Mouse (Mus musculus) E14TG2a.4 (cell line): Measurements from ENCODE around the gene Defb48.

Source experiments
- H3K27me3 ChIP-seq: 2 replicates; pipeline ENCODE4 v1.6.1; 2014; ENCODE audit warnings: low read length, control low read depth; ENCODE audit not compliant: insufficient read depth
- H3K36me3 ChIP-seq: 2 replicates; pipeline ENCODE4 v1.6.1; 2014; ENCODE audit warnings: low read length, control low read depth; ENCODE audit not compliant: insufficient read depth
- H3K4me1 ChIP-seq: replicated peaks from 2 replicates; pipeline ENCODE4 v1.6.1; 2014; ENCODE audit warnings: low read depth, low read length, control low read depth
- H3K4me3 ChIP-seq: replicated peaks from 2 replicates; pipeline ENCODE4 v1.5.1; 2014; ENCODE audit warnings: mild to moderate bottlenecking, low read length
- H3K9me3 ChIP-seq: 2 replicates; pipeline ENCODE4 v1.6.1; 2014; ENCODE audit warnings: low read length, control low read depth
- CTCF ChIP-seq: conservative IDR thresholded peaks from 2 replicates; pipeline ENCODE4 v1.5.1; 2014; ENCODE audit warnings: low read length
- NANOG ChIP-seq: IDR thresholded peaks from 2 replicates; pipeline ENCODE4 v1.6.1; 2014; ENCODE audit warnings: borderline replicate concordance, low read length, mixed read lengths
- POU5F1 ChIP-seq: IDR thresholded peaks from 2 replicates; pipeline ENCODE4 v1.6.1; 2014; ENCODE audit warnings: low read length, borderline replicate concordance

Gene Defb48

DNA sequence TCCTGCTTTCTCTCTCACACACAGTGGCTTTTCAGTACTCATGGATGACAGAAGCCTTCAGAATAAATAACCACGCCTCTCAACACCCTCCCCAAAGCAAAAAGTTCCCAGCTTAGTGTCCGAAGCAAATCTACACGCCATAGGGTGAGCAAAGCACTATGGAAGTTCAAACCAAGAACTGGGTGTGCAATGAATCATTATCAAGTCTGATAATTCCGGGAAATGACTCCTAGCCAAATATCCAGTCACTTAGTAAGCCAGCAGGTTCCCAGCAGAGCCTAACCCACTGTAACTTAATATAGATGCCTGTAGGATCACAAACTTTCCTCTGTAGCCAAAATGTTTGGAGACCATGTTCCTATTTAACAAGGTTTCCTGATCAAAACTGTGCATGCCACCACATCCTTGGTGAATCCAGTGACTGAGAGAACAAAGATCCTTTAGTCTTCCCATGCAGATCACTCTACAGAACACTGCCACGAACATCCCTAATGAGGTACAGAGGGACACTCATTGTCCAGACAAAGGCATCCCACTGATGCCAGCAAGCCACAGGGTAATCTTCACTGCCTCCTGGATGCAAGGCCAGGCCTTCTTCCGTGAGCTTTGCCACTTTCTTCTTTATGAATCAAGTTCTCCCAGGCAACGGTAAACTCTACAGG, 7.7 kb upstream of the Defb48 start:
- Histone ChIP-seq H3K9me3 (no peaks in the 10 kb centered on the region), H3K4me3 (no peak overlapping the region), H3K36me3 (no peaks in the 10 kb centered on the region), H3K4me1 (no peaks in the 10 kb centered on the region), H3K27me3 (no peaks in the 10 kb centered on the region)
- TF ChIP-seq NANOG (no peak), POU5F1 (no peak), CTCF (no peak)

DNA sequence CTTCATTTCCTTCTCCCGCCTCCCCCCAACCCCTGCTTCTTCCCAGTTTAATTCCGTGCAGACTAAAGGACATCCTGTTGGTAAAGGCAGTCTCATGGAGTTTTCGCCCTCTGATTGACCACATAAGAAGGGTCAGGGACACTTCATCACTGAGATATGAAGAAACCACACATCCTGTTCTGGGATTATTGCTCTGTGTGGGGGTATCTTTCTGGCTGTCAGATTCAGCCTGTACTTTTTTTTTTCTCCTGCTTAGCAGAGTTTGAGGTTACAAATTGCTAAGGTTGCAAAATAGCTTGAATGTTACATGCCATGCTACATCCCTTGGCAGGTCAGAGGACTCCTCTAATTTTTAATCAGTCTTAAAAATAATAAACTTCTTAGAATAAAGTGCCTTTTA, 7.0 kb upstream of the Defb48 start:
- no peaks in the 10 kb centered on the region for H3K4me1 ChIP-seq
- H3K9me3 ChIP-seq, result no peaks in the 10 kb centered on the region
- H3K36me3 ChIP-seq, result no peaks in the 10 kb centered on the region
- no peaks in the 10 kb centered on the region for H3K27me3 ChIP-seq
- TF ChIP-seq NANOG, result no peak
- TF ChIP-seq POU5F1, result no peak
- no peak for TF ChIP-seq CTCF
- no peak overlapping the region for H3K4me3 ChIP-seq

DNA sequence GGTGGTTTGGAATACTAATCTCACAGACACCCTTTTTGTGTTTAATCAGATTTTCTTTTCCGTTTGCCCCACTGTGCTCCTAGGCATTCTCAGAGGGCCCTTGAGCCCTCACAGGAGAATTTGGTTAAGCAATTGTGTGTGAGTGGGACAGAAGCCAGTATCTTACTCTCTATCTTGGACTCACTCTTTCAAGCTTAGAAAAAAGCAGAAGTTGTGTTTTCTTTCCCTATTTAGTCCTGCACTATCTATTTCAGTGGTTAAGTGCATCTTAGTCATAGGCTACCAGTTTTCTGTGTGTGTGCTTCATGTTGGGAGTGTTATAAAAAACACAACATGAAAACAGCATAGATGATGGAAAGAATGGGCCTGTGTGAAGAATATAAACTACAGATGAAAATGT, 4.5 kb downstream of the Defb48 start:
- no peak for TF ChIP-seq NANOG
- no peak for TF ChIP-seq CTCF
- no peak for TF ChIP-seq POU5F1
- Histone ChIP-seq H3K27me3 (no peaks in the 10 kb centered on the region), H3K36me3 (no peaks in the 10 kb centered on the region), H3K9me3 (no peaks in the 10 kb centered on the region), H3K4me1 (peaks cover 12% of the 10 kb centered on the region), H3K4me3 (no peak overlapping the region)

DNA sequence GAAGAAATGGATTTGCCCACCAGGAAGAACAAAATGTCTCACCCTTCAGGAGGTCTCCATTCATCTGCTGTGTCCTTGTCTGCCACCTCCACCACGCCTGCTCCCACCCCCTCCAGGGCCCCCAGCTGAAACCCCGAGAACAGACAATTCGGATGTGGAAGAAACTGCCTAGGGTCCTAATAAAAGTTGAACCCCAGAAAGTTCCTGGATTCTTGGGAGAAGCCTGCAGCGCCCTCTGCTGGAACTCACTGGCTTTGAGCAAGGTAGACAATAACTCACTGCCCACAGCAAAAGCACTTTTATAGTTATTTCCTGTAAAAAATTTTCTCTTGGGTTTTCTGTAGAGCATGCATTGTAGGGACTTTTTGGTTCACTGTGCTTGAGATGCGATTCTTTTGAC, 9.3 kb downstream of the Defb48 start:
- Histone ChIP-seq H3K9me3 (no peaks in the 10 kb centered on the region), H3K4me3 (no peak overlapping the region), H3K36me3 (no peaks in the 10 kb centered on the region), H3K27me3 (no peaks in the 10 kb centered on the region), H3K4me1 (peaks cover 14% of the 10 kb centered on the region)
- TF ChIP-seq POU5F1, result no peak
- TF ChIP-seq CTCF, result peak; percentile 82

DNA sequence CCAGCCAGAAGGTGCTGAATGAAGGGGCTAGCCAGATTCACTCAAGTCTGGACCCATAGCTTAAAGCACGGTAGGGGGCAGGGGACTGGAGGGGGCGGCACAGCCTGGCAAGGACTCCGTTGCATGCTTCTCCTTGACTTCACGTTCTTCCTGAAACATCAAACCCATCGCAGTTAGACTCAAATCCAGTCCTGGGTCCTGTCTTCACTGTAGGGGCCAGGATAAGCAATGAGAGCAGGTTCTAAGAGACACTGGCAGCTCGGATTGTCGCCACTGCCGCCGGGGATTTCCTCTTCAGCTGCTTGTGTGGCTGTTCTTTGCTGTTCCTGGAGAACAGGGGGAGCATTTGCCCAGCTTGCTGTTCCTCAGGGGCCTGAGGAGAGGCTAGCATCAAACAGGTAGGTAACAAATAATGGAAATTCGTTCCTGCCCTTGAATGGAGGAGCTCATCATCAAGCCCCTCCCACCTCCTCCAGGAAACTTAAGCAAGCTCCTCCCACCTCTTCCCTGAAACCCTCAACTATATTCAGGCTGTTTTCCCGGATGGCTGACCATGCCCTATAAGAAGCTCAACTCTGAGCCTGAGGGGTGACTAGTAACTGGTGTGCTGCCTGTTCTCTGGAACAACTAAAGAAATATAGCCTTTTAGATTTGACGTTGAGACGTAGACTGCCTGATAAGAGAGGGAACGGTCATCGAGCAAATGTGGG, 18.3 kb downstream of the Defb48 start:
- H3K27me3 ChIP-seq, result no peaks in the 10 kb centered on the region
- H3K36me3 ChIP-seq, result no peaks in the 10 kb centered on the region
- TF ChIP-seq CTCF (no peak), NANOG (no peak), POU5F1 (no peak)
- peaks cover 29% of the 10 kb centered on the region for H3K4me1 ChIP-seq
- H3K4me3 ChIP-seq, result peak overlapping the region; percentile 54
- no peaks in the 10 kb centered on the region for H3K9me3 ChIP-seq

DNA sequence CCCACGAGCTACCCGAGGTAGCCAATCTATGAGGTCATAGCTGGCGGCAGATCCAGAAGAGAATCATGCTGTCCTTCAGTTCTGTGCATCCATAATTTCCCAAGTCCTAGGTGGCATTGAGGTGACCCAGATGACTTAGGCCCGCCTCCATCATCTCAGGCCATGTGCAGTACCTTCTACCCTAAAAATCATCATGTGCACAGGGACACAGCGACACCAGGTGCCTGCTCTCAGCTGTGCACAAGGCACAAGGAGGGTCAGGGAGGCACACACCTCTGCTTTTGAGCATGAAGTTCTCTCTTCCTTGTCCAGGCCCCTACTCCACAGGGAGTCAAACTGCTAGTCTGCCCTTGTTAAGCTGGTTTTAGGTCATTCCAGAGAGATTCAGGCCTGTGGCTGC, 19.0 kb downstream of the Defb48 start:
- TF ChIP-seq CTCF (no peak), POU5F1 (no peak), NANOG (no peak)
- H3K9me3 ChIP-seq, result no peaks in the 10 kb centered on the region
- no peaks in the 10 kb centered on the region for H3K27me3 ChIP-seq
- H3K36me3 ChIP-seq, result no peaks in the 10 kb centered on the region
- peak overlapping the region; percentile 54 for H3K4me3 ChIP-seq
- H3K4me1 ChIP-seq, result peaks cover 29% of the 10 kb centered on the region

DNA sequence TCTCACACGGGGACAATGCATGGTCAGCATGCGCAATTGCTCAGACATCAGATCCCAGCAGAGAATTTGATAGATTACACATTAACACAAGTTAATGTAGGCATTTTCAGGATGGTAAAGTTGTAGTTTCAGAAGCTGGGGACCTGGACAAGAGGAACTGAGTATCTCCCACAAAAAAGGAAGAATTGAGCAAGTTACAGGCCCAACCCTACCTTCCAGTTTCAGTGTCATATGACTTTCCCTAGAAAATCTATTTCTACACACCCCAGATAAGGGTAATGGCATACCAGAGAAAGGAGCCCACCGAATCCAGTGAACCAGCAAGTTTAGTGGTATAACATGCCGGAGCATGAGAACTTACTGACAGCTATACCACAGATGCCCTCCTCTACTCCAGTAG, 20.7 kb downstream of the Defb48 start:
- TF ChIP-seq POU5F1, result no peak
- no peak for TF ChIP-seq CTCF
- TF ChIP-seq NANOG, result no peak
- no peak overlapping the region for H3K4me3 ChIP-seq
- no peaks in the 10 kb centered on the region for H3K27me3 ChIP-seq
- H3K9me3 ChIP-seq, result no peaks in the 10 kb centered on the region
- H3K4me1 ChIP-seq, result peaks cover 29% of the 10 kb centered on the region
- peaks cover under 1% of the 10 kb centered on the region; the same call in 1 of the 2 replicates for H3K36me3 ChIP-seq

DNA sequence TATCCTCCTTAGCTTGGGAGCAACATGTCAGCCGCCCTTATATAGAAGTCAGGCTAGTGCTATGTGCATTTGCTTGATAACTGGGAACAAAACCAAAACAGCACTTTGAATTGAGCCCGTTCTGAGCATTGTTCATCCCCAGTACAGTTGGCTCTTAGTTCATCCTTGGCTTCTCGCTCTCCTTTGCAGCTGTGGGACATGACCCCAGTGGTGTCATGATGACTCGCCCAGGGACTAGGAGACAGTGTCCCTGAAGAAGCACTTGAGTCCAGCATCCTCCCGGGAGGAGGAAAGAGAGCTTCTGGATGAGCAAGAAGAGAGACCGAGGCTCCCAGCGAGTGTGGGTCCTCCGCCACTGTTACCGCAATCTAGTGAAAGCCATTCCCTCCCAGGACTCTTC, 28.2 kb downstream of the Defb48 start:
- no peak for TF ChIP-seq CTCF
- TF ChIP-seq NANOG, result no peak
- TF ChIP-seq POU5F1, result no peak
- Histone ChIP-seq H3K27me3 (no peaks in the 10 kb centered on the region), H3K4me3 (no peak overlapping the region), H3K36me3 (peaks cover 58% of the 10 kb centered on the region), H3K4me1 (no peaks in the 10 kb centered on the region), H3K9me3 (no peaks in the 10 kb centered on the region)

DNA sequence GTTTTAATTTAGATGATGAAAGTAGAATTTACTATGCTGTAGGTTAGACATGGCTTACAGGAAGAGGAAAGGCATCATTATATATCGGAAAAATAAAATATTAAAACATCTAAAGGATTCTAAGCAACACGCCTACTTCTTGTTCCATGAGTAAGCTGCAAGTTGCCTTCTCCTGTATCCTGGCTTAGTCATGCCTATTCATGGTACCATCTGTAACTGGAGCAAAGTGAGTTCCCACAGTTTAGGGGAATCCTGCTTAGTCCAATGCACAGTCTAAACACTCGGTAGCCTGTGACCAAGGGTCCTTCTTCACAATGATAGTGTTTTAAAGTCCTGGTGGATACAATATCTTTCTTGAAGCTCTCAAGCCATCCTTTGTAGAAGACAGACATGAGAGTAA, 37.5 kb downstream of the Defb48 start:
- TF ChIP-seq NANOG, result no peak
- no peak for TF ChIP-seq CTCF
- TF ChIP-seq POU5F1, result no peak
- Histone ChIP-seq H3K9me3 (no peaks in the 10 kb centered on the region), H3K27me3 (no peaks in the 10 kb centered on the region), H3K4me1 (peaks cover 12% of the 10 kb centered on the region), H3K4me3 (no peak overlapping the region), H3K36me3 (peaks cover 30% of the 10 kb centered on the region)
